Mouse (Mus musculus): ENCODE measurements at regions not wholly inside any gene's neighbourhood (a gene's known extent, or its start where the extent isn't known, plus 50 kb on each side); places are given as distances from the start of the nearest gene placed in this dataset.
A peak's percentile ranks its signal among the peaks of the same experiment; 100 is the strongest.

GRCm38 (mm10) chr3:137785224-137785623 lies 79.1 kb upstream of the H2afz start:
- Histone ChIP-seq H3K4me2 (ENCODE audit: low read depth, low read length) (peak overlapping the region; percentile 14; the same call in 1 of the 2 replicates), H3K27me3 (ENCODE audit: control insufficient read depth, insufficient read depth, low read length) (no peaks in the 10 kb centered on the region), H3K4me1 (ENCODE audit: control insufficient read depth, insufficient read depth, low read length) (peaks cover 6% of the 10 kb centered on the region; the same call in 1 of the 2 replicates), H3K9me3 (replicated peaks; ENCODE audit: control insufficient read depth, low read length) (no peaks in the 10 kb centered on the region), H3K27ac (ENCODE audit: low read length) (0 out of 2 replicates have a peak overlapping the region, but pooled peaks have one; percentile 11), H3K36me3 (ENCODE audit: control insufficient read depth, insufficient read depth) (no peaks in the 10 kb centered on the region), H3K9ac (ENCODE audit: low read length) (no peak overlapping the region), H3K4me3 (ENCODE audit: low read length) (no peak overlapping the region)
- 48% methylated on average over 7 of the region's 7 CpGs for WGBS
- ATAC-seq (replicated peaks; ENCODE audit: extremely low read depth, insufficient read depth, low FRiP score) = peak; percentile 72

DNA sequence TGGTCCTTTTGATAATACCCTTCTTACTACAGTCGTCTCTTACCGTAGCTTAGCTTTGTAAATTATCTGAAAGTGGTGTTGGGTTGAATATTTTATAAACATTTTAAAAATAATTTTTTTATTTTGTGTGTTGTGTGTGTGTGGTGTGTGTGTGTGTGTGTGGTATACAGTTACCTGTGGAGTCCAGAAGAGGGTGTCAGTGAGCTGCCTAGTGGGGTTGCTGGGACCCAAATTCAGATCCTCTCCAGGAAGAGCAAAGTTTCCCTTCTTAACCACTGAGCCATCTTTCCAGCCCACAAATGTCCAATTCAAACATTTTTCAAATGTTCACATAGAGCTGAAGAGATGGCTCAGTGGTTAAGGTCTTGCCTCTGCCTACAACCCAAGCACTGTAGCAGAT lies 78.4 kb upstream of the H2afz start:
- Histone ChIP-seq H3K4me1 (ENCODE audit: control insufficient read depth, insufficient read depth, low read length) (peaks cover 6% of the 10 kb centered on the region; the same call in 1 of the 2 replicates), H3K27me3 (ENCODE audit: control insufficient read depth, insufficient read depth, low read length) (no peaks in the 10 kb centered on the region), H3K4me2 (ENCODE audit: low read depth, low read length) (no peak overlapping the region), H3K9me3 (replicated peaks; ENCODE audit: control insufficient read depth, low read length) (no peaks in the 10 kb centered on the region), H3K4me3 (ENCODE audit: low read length) (no peak overlapping the region), H3K9ac (ENCODE audit: low read length) (no peak overlapping the region), H3K36me3 (ENCODE audit: control insufficient read depth, insufficient read depth) (no peaks in the 10 kb centered on the region), H3K27ac (ENCODE audit: low read length) (no peak overlapping the region)
- 24% methylated on average over 2 of the region's 2 CpGs for WGBS
- no peak for ATAC-seq (replicated peaks; ENCODE audit: extremely low read depth, insufficient read depth, low FRiP score)

DNA sequence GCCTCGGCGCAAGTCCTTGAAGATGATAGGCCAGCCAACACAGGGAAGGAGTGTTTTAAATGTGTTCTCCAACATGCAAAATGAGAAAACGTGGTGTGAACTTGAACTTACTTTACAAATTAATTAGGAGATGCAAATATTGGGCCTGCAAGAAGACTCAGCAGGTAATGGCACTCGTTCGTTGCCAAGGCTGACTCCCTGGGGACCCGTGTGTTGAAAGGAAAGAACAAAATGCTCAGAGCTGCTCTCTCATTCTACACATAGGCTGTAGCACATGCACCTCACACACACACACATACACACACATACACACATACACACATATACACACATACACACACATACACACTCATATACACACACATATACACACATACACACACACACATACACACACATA lies 74.6 kb upstream of the H2afz start:
- Histone ChIP-seq H3K27me3 (ENCODE audit: control insufficient read depth, insufficient read depth, low read length) (no peaks in the 10 kb centered on the region), H3K27ac (ENCODE audit: low read length) (no peak overlapping the region), H3K9me3 (replicated peaks; ENCODE audit: control insufficient read depth, low read length) (no peaks in the 10 kb centered on the region), H3K4me1 (ENCODE audit: control insufficient read depth, insufficient read depth, low read length) (peaks cover 3% of the 10 kb centered on the region; the same call in 1 of the 2 replicates), H3K9ac (ENCODE audit: low read length) (no peak overlapping the region), H3K4me2 (ENCODE audit: low read depth, low read length) (no peak overlapping the region), H3K36me3 (ENCODE audit: control insufficient read depth, insufficient read depth) (no peaks in the 10 kb centered on the region), H3K4me3 (ENCODE audit: low read length) (no peak overlapping the region)
- ATAC-seq (replicated peaks; ENCODE audit: extremely low read depth, insufficient read depth, low FRiP score) = no peak
- WGBS = 81% methylated on average over 6 of the region's 6 CpGs

- WGBS = 48% methylated on average over 7 of the region's 7 CpGs
Observed at GRCm38 (mm10) chr3:137790340-137790739, 73.9 kb upstream of the H2afz start.

GRCm38 (mm10) chr3:137795754-137796315 lies 68.5 kb upstream of the H2afz start:
- Histone ChIP-seq H3K9me3 (replicated peaks; ENCODE audit: control insufficient read depth, low read length) (no peaks in the 10 kb centered on the region), H3K27ac (ENCODE audit: low read length) (no peak overlapping the region), H3K27me3 (ENCODE audit: control insufficient read depth, insufficient read depth, low read length) (no peaks in the 10 kb centered on the region), H3K36me3 (ENCODE audit: control insufficient read depth, insufficient read depth) (no peaks in the 10 kb centered on the region), H3K4me3 (ENCODE audit: low read length) (no peak overlapping the region), H3K9ac (ENCODE audit: low read length) (no peak overlapping the region), H3K4me2 (ENCODE audit: low read depth, low read length) (no peak overlapping the region), H3K4me1 (ENCODE audit: control insufficient read depth, insufficient read depth, low read length) (no peaks in the 10 kb centered on the region)
- WGBS = 82% methylated on average over 7 of the region's 7 CpGs
- ATAC-seq (replicated peaks; ENCODE audit: extremely low read depth, insufficient read depth, low FRiP score) = no peak

More at GRCm38 (mm10) chr3:137790340-137790739, 73.9 kb upstream of the H2afz start:
- H3K27me3 ChIP-seq (ENCODE audit: control insufficient read depth, insufficient read depth, low read length) = no peaks in the 10 kb centered on the region
- no peaks in the 10 kb centered on the region; the same call in 1 of the 2 replicates for H3K4me1 ChIP-seq (ENCODE audit: control insufficient read depth, insufficient read depth, low read length)
- H3K4me2 ChIP-seq (ENCODE audit: low read depth, low read length) = no peak overlapping the region
- no peaks in the 10 kb centered on the region for H3K36me3 ChIP-seq (ENCODE audit: control insufficient read depth, insufficient read depth)
- H3K4me3 ChIP-seq (ENCODE audit: low read length) = no peak overlapping the region
- no peak overlapping the region for H3K27ac ChIP-seq (ENCODE audit: low read length)
- ATAC-seq (replicated peaks; ENCODE audit: extremely low read depth, insufficient read depth, low FRiP score) = no peak
- H3K9me3 ChIP-seq (replicated peaks; ENCODE audit: control insufficient read depth, low read length) = no peaks in the 10 kb centered on the region
- H3K9ac ChIP-seq (ENCODE audit: low read length) = no peak overlapping the region

DNA sequence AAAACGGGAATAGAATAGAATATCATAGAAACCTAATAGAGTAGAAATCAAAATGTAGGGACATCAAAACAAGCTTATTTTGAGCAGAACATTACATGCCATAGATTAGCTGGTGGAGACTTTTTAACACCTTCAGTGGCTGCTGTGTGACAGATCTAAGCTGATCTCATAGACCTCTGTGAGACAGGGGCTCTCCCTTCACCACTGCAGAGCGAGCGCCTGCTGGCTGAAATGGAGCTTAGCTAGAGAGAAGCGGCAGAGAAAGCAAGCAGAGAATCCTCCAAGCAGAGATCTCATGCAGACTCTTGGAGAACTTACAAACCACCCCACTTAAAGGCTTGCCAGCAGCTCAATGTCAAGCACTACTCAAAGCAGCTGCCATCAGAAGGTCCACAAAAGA lies 65.5 kb upstream of the H2afz start:
- H3K4me3 ChIP-seq (ENCODE audit: low read length) = no peak overlapping the region
- H3K4me1 ChIP-seq (ENCODE audit: control insufficient read depth, insufficient read depth, low read length) = no peaks in the 10 kb centered on the region
- no peak for ATAC-seq (replicated peaks; ENCODE audit: extremely low read depth, insufficient read depth, low FRiP score)
- no peaks in the 10 kb centered on the region for H3K9me3 ChIP-seq (replicated peaks; ENCODE audit: control insufficient read depth, low read length)
- no peak overlapping the region for H3K4me2 ChIP-seq (ENCODE audit: low read depth, low read length)
- no peaks in the 10 kb centered on the region for H3K27me3 ChIP-seq (ENCODE audit: control insufficient read depth, insufficient read depth, low read length)
- H3K36me3 ChIP-seq (ENCODE audit: control insufficient read depth, insufficient read depth) = no peaks in the 10 kb centered on the region
- no peak overlapping the region for H3K9ac ChIP-seq (ENCODE audit: low read length)
- 67% methylated on average over 4 of the region's 4 CpGs for WGBS
- H3K27ac ChIP-seq (ENCODE audit: low read length) = no peak overlapping the region

DNA sequence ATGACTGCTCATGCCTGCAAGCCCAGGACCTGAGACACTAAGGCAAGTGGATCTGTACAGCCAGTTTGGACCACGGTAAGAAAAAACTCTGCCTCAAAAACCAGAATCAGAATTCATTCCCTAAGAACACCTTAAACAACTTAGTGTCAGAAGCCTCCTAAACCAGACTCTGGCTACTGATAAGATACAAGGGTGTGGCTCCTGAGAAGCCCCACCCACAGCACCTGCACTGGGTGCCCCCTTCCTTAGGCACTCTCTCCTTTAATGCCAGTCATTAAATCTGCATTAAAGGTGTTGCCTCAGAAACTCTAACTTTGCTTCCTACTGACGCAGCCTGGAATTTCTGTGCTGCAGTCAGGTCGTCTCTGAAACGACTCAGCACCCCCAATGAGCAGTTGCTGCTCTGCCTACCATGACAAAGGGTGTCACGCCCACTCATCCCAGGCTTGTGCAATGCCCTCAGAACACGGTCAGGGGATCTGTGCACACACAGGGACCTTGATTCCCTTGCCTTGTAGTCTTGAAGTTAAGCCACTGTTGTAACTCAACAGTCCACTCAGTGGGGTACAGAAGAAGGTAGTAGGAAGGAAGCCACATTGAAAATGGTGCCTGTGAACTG lies 62.8 kb upstream of the H2afz start:
- Histone ChIP-seq H3K27ac (ENCODE audit: low read length) (no peak overlapping the region), H3K9ac (ENCODE audit: low read length) (no peak overlapping the region), H3K36me3 (ENCODE audit: control insufficient read depth, insufficient read depth) (no peaks in the 10 kb centered on the region), H3K9me3 (replicated peaks; ENCODE audit: control insufficient read depth, low read length) (no peaks in the 10 kb centered on the region), H3K27me3 (ENCODE audit: control insufficient read depth, insufficient read depth, low read length) (no peaks in the 10 kb centered on the region), H3K4me2 (ENCODE audit: low read depth, low read length) (no peak overlapping the region), H3K4me1 (ENCODE audit: control insufficient read depth, insufficient read depth, low read length) (no peaks in the 10 kb centered on the region), H3K4me3 (ENCODE audit: low read length) (no peak overlapping the region)
- ATAC-seq (replicated peaks; ENCODE audit: extremely low read depth, insufficient read depth, low FRiP score) = no peak
- WGBS = 63% methylated on average over 6 of the region's 6 CpGs

DNA sequence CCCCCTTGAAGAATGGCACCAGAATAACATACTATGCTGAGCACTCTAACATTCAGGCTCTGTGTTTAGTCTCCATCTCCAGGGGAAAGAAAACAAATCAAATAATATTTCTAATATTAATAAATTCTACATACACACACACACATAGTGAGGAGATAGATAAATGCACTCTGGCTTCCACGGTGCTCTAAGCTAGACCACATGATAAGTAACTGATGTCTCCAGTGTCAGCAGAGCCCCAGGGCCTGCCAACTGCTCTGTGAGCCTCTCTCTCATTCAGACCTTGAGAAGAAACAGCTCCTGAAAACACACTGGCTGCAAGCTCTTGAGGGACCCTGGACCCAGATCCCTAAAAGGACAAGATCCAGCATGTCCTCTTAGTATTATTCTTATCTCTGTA lies 56.9 kb upstream of the H2afz start:
- Histone ChIP-seq H3K36me3 (ENCODE audit: control insufficient read depth, insufficient read depth) (no peaks in the 10 kb centered on the region), H3K27me3 (ENCODE audit: control insufficient read depth, insufficient read depth, low read length) (no peaks in the 10 kb centered on the region), H3K9me3 (replicated peaks; ENCODE audit: control insufficient read depth, low read length) (no peaks in the 10 kb centered on the region), H3K4me1 (ENCODE audit: control insufficient read depth, insufficient read depth, low read length) (no peaks in the 10 kb centered on the region), H3K27ac (ENCODE audit: low read length) (no peak overlapping the region), H3K4me3 (ENCODE audit: low read length) (no peak overlapping the region), H3K9ac (ENCODE audit: low read length) (no peak overlapping the region), H3K4me2 (ENCODE audit: low read depth, low read length) (no peak overlapping the region)
- ATAC-seq (replicated peaks; ENCODE audit: extremely low read depth, insufficient read depth, low FRiP score) = no peak
- 22% methylated on average over 1 of the region's 1 CpGs for WGBS

GRCm38 (mm10) chr3:137807913-137808684 lies 56.2 kb upstream of the H2afz start:
- Histone ChIP-seq H3K4me1 (ENCODE audit: control insufficient read depth, insufficient read depth, low read length) (no peaks in the 10 kb centered on the region), H3K9me3 (replicated peaks; ENCODE audit: control insufficient read depth, low read length) (no peaks in the 10 kb centered on the region), H3K9ac (ENCODE audit: low read length) (no peak overlapping the region), H3K36me3 (ENCODE audit: control insufficient read depth, insufficient read depth) (no peaks in the 10 kb centered on the region), H3K27me3 (ENCODE audit: control insufficient read depth, insufficient read depth, low read length) (no peaks in the 10 kb centered on the region), H3K4me3 (ENCODE audit: low read length) (no peak overlapping the region), H3K27ac (ENCODE audit: low read length) (no peak overlapping the region), H3K4me2 (ENCODE audit: low read depth, low read length) (no peak overlapping the region)
- no peak for ATAC-seq (replicated peaks; ENCODE audit: extremely low read depth, insufficient read depth, low FRiP score)
- 51% methylated on average over 5 of the region's 5 CpGs for WGBS

All from heart, embryonic 16.5 days (tissue).